In the genomic region with DNA sequence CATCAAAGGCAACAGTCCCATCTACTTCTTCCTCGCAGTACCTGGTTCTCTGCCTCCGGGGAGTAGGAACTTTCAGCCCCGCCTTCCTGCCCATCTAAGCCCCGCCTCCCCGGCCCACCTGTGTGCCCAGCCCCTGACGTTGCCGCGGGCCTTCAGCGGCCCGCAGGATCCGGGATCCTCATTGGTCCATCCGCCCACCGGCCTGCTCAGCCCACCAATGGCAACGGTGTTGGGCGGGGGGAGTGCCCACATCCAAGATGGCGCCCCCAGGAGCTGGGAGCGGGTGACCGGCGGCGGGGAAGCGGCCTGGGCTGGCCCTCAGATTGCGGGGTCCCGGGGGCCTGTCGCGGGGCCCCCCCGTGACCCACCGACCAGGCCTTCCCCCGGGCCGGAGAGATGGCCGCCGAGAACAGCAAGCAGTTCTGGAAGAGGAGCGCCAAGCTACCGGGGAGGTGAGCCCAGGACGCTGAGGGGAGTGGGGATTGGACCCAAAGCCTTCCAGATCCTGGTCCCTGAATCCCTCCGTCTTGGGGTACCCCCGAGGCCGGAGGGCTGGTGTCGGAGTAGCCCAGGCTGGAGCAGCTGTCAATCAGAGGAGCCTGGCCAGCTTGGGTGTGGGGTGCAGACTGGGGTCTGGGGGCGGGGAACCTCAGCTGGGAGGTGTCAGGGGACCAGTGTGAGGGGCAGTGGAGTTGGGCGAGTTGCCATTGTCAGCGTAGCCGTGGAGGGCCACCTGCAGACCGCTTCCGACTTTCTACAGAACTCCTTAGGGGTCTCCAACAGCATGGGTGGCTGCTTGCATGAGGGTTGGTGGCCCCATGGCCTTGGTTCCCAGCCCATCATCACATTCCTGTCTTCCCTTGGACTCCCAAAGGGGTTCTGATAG, we compare ENCODE assay signal across 7 mouse cellular contexts. TPM values are rescaled to one million over a fixed set of nuclear protein-coding genes. Genes with fewer than 3 reads are reported as not detected.
A peak's percentile ranks its signal among the peaks of the same experiment; 100 is the strongest.
DNase-seq lines count a peak whose midpoint lies in the region; ATAC-seq and TF ChIP-seq lines count a peak whose summit lies in the region.

Gene Gm17657 (minus strand): TSS at position 96 of the 886 bp plus-strand sequence.
Gene Tbc1d22b (plus strand): TSS at position 243 of the 886 bp plus-strand sequence.

- H3K4me3 ChIP-seq in embryonic facial prominence, embryonic 11.5 days (ENCODE audit: low read depth, low read length), result peak within 1 kb of the TSS; percentile 83
- H3K4me3 ChIP-seq in kidney, adult 2 months (ENCODE audit: insufficient read depth, low read depth, low read length), result peak within 1 kb of the TSS; percentile 94
- H3K4me3 ChIP-seq in limb, embryonic 12.5 days (replicated peaks), result peak within 1 kb of the TSS; percentile 95
- H3K4me3 ChIP-seq in midbrain, embryonic 15.5 days, result peak within 1 kb of the TSS; percentile 83
- peak within 1 kb of the TSS; percentile 78 for H3K4me3 ChIP-seq in spleen, adult 2 months (ENCODE audit: extremely low read depth, insufficient read depth, insufficient read length)

- peak; percentile 98 for DNase-seq in adrenal gland, postnatal 14 days
- DNase-seq in embryonic facial prominence, embryonic 11.5 days (ENCODE audit: low spot score), result peak; percentile 96
- peak; percentile 92 to 96 for DNase-seq in heart, adult 18-20 months
- DNase-seq in kidney, adult 2 months, result peak; percentile 98
- peak; percentile 92 to 97 for DNase-seq in spleen, adult 2 months (ENCODE audit: low read depth in 1 of 2, low spot score in 2 of 2)

- peak within 1 kb of the TSS; percentile 88 for H3K4me2 ChIP-seq in embryonic facial prominence, embryonic 11.5 days (ENCODE audit: low read depth, low read length)
- H3K4me2 ChIP-seq in limb, embryonic 12.5 days, result peak within 1 kb of the TSS; percentile 96
- H3K4me2 ChIP-seq in midbrain, embryonic 15.5 days, result peak within 1 kb of the TSS; percentile 79

- H3K36me3 ChIP-seq in embryonic facial prominence, embryonic 11.5 days (replicated peaks; ENCODE audit: control insufficient read depth, insufficient read depth, low read depth, low read length), result no peaks in the 10 kb centered on the region
- H3K36me3 ChIP-seq in kidney, adult 2 months (ENCODE audit: control insufficient read depth, insufficient read depth, low read length), result no peaks in the 10 kb centered on the region
- no peaks in the 10 kb centered on the region for H3K36me3 ChIP-seq in limb, embryonic 12.5 days
- no peaks in the 10 kb centered on the region for H3K36me3 ChIP-seq in midbrain, embryonic 15.5 days (replicated peaks)
- no peaks in the 10 kb centered on the region for H3K36me3 ChIP-seq in spleen, adult 2 months (ENCODE audit: control insufficient read depth, insufficient read depth, low read length)

- no peak for TF ChIP-seq POLR2A in kidney, adult 2 months (IDR thresholded peaks at IDR 0.05; ENCODE audit: low read depth, low read length)
- peak; percentile 27; the same call in 1 of the 2 replicates for TF ChIP-seq POLR2A in spleen, adult 2 months (IDR thresholded peaks at IDR 0.05; ENCODE audit: low read depth, low read length)

- under 1% methylated on average over 44 of the region's 44 CpGs for WGBS in embryonic facial prominence, embryonic 11.5 days
- WGBS in kidney, adult 2 months, result under 1% methylated on average over 44 of the region's 44 CpGs
- WGBS in limb, embryonic 12.5 days, result 1% methylated on average over 44 of the region's 44 CpGs
- WGBS in midbrain, embryonic 15.5 days, result 0% methylated on average over 44 of the region's 44 CpGs
- WGBS in spleen, adult 2 months, result under 1% methylated on average over 44 of the region's 44 CpGs

- no peaks in the 10 kb centered on the region for H3K27me3 ChIP-seq in embryonic facial prominence, embryonic 11.5 days (ENCODE audit: control insufficient read depth, insufficient read depth, low read length)
- no peaks in the 10 kb centered on the region for H3K27me3 ChIP-seq in kidney, adult 2 months (replicated peaks; ENCODE audit: control insufficient read depth, insufficient read depth, low read length)
- H3K27me3 ChIP-seq in limb, embryonic 12.5 days, result no peaks in the 10 kb centered on the region
- H3K27me3 ChIP-seq in midbrain, embryonic 15.5 days (replicated peaks), result no peaks in the 10 kb centered on the region
- H3K27me3 ChIP-seq in spleen, adult 2 months (ENCODE audit: control insufficient read depth, insufficient read depth, low read length), result no peaks in the 10 kb centered on the region

- peak; percentile 95 for ATAC-seq in embryonic facial prominence, embryonic 11.5 days (replicated peaks; ENCODE audit: insufficient number of reproducible peaks, low FRiP score, low TSS enrichment, low read depth)
- peak; percentile 96 for ATAC-seq in limb, embryonic 12.5 days (ENCODE audit: insufficient number of reproducible peaks, insufficient read depth, low FRiP score, low TSS enrichment, low read depth)
- ATAC-seq in midbrain, embryonic 15.5 days (replicated peaks), result peak; percentile 99

- no peak for TF ChIP-seq CTCF in kidney, adult 2 months (conservative IDR thresholded peaks at IDR 0.05; ENCODE audit: insufficient read depth, insufficient read length, low read depth, low read length)
- no peak for TF ChIP-seq CTCF in spleen, adult 2 months (IDR thresholded peaks at IDR 0.05; ENCODE audit: extremely low read depth, insufficient read depth, insufficient read length, insufficient replicate concordance)

- no peaks in the 10 kb centered on the region; the same call in 1 of the 2 replicates for H3K4me1 ChIP-seq in embryonic facial prominence, embryonic 11.5 days (ENCODE audit: control insufficient read depth, insufficient read depth, low read length)
- peaks cover 16% of the 10 kb centered on the region; the same call in 1 of the 2 replicates for H3K4me1 ChIP-seq in kidney, adult 2 months (ENCODE audit: control insufficient read depth, insufficient read depth, low read length)
- H3K4me1 ChIP-seq in limb, embryonic 12.5 days (replicated peaks), result peaks cover 17% of the 10 kb centered on the region
- peaks cover 16% of the 10 kb centered on the region for H3K4me1 ChIP-seq in midbrain, embryonic 15.5 days
- H3K4me1 ChIP-seq in spleen, adult 2 months (ENCODE audit: control insufficient read depth, insufficient read depth, insufficient read length), result peaks cover 7% of the 10 kb centered on the region; the same call in 1 of the 2 replicates

- peak within 1 kb of the TSS; percentile 88 for H3K9ac ChIP-seq in embryonic facial prominence, embryonic 11.5 days (replicated peaks; ENCODE audit: low read length)
- H3K9ac ChIP-seq in limb, embryonic 12.5 days (replicated peaks), result peak within 1 kb of the TSS; percentile 96
- peak within 1 kb of the TSS; percentile 85 for H3K9ac ChIP-seq in midbrain, embryonic 15.5 days

- H3K27ac ChIP-seq in embryonic facial prominence, embryonic 11.5 days (replicated peaks; ENCODE audit: low read depth, low read length), result no peak within 1 kb of the TSS
- peak within 1 kb of the TSS; percentile 74 for H3K27ac ChIP-seq in kidney, adult 2 months (ENCODE audit: insufficient read depth, low read depth, low read length)
- 0 out of 2 replicates have a peak within 1 kb of the TSS, but pooled peaks have one; percentile 59 for H3K27ac ChIP-seq in limb, embryonic 12.5 days
- H3K27ac ChIP-seq in midbrain, embryonic 15.5 days, result peak within 1 kb of the TSS; percentile 40; the same call in 1 of the 2 replicates
- H3K27ac ChIP-seq in spleen, adult 2 months (ENCODE audit: insufficient read depth, low read length), result peak within 1 kb of the TSS; percentile 52

- no peaks in the 10 kb centered on the region for H3K9me3 ChIP-seq in embryonic facial prominence, embryonic 11.5 days (replicated peaks; ENCODE audit: control insufficient read depth, low read length)
- no peaks in the 10 kb centered on the region for H3K9me3 ChIP-seq in limb, embryonic 12.5 days
- no peaks in the 10 kb centered on the region for H3K9me3 ChIP-seq in midbrain, embryonic 15.5 days

RNA-seq across cellular contexts. Expression of gene Gm17657, which starts in this region (rescaled TPM):
- not detected in 2 replicates for total RNA-seq in adrenal gland, postnatal 14 days (2021)
- not detected in 2 replicates for polyA plus RNA-seq in embryonic facial prominence, embryonic 11.5 days (2014; fragmentation: Nextera tagmentation; extraction: Ambion mirVana)
- not detected for total RNA-seq in heart, adult 18-20 months (2021)
- polyA plus RNA-seq in kidney, adult 2 months (2012; rRNA removed), result not detected in 2 replicates
- not detected in 2 replicates for polyA plus RNA-seq in limb, embryonic 12.5 days (2016; fragmentation: Nextera tagmentation; extraction: Ambion mirVana)
- not detected in 2 replicates for polyA plus RNA-seq in midbrain, embryonic 15.5 days (2015; fragmentation: Nextera tagmentation; extraction: Ambion mirVana)
- polyA plus RNA-seq in spleen, adult 2 months (2012; rRNA removed), result not detected in 2 replicates

RNA-seq across cellular contexts. Expression of gene Tbc1d22b, which starts in this region (rescaled TPM):
- total RNA-seq in adrenal gland, postnatal 14 days (2021), result 23.7 and 24.6 TPM in 2 replicates
- 16.7 and 17.5 TPM in 2 replicates for polyA plus RNA-seq in embryonic facial prominence, embryonic 11.5 days (2014; fragmentation: Nextera tagmentation; extraction: Ambion mirVana)
- total RNA-seq in heart, adult 18-20 months (2021), result 10 to 100 TPM; 12.5 to 13.3 TPM
- polyA plus RNA-seq in kidney, adult 2 months (2012; rRNA removed), result 30.0 and 34.5 TPM in 2 replicates
- 16.3 and 22.5 TPM in 2 replicates for polyA plus RNA-seq in limb, embryonic 12.5 days (2016; fragmentation: Nextera tagmentation; extraction: Ambion mirVana)
- 29.9 and 31.0 TPM in 2 replicates for polyA plus RNA-seq in midbrain, embryonic 15.5 days (2015; fragmentation: Nextera tagmentation; extraction: Ambion mirVana)
- polyA plus RNA-seq in spleen, adult 2 months (2012; rRNA removed), result 15.5 and 17.7 TPM in 2 replicates
